Mouse (Mus musculus) neural tube, embryonic 13.5 days (tissue): ENCODE measurements at regions not wholly inside any gene's neighbourhood (a gene's known extent, or its start where the extent isn't known, plus 50 kb on each side); places are given as distances from the start of the nearest gene placed in this dataset.

Experiments used
- ATAC-seq: fragments of 200-750 bp; cut with Nextera tagmentation; 2 replicates; pipeline ENCODE4 v1.8.0; 2017; ENCODE audit warnings: low read depth, mild to moderate bottlenecking, moderate TSS enrichment, moderate library complexity
- H3K27ac ChIP-seq: fragments of 300-500 bp; sonication (generic); replicated peaks from 2 replicates; pipeline ENCODE4 v1.5.1; 2015; ENCODE audit warnings: moderate library complexity, mild to moderate bottlenecking, inconsistent platforms
- H3K27me3 ChIP-seq: fragments of 300-500 bp; sonication (generic); 2 replicates; pipeline ENCODE4 v1.6.1; 2015; ENCODE audit warnings: mild to moderate bottlenecking, inconsistent platforms
- H3K36me3 ChIP-seq: fragments of 300-500 bp; sonication (generic); 2 replicates; pipeline ENCODE4 v1.6.1; 2015; ENCODE audit warnings: mild to moderate bottlenecking, inconsistent platforms
- H3K4me1 ChIP-seq: fragments of 300-500 bp; sonication (generic); replicated peaks from 2 replicates; pipeline ENCODE4 v1.6.1; 2015; ENCODE audit warnings: inconsistent platforms
- H3K4me2 ChIP-seq: fragments of 300-500 bp; sonication (generic); 2 replicates; pipeline ENCODE4 v1.6.1; 2015; ENCODE audit warnings: inconsistent platforms, mild to moderate bottlenecking, moderate library complexity
- H3K4me3 ChIP-seq: fragments of 300-500 bp; sonication (generic); 2 replicates; pipeline ENCODE4 v1.5.1; 2015; ENCODE audit warnings: mild to moderate bottlenecking, inconsistent platforms
- H3K9ac ChIP-seq: fragments of 300-500 bp; sonication (generic); 2 replicates; pipeline ENCODE4 v1.6.1; 2015; ENCODE audit warnings: moderate library complexity, mild to moderate bottlenecking, inconsistent platforms
- H3K9me3 ChIP-seq: fragments of 300-500 bp; sonication (generic); 2 replicates; pipeline ENCODE4 v1.6.1; 2016; ENCODE audit warnings: inconsistent platforms
- WGBS: fragments of 180-500 bp; shearing (Covaris S2); methylation state at CpG from one replicate; pipeline ENCODE4 v1.1.7; 2015; 5-methylcytosine and 5-hydroxymethylcytosine counted together

DNA sequence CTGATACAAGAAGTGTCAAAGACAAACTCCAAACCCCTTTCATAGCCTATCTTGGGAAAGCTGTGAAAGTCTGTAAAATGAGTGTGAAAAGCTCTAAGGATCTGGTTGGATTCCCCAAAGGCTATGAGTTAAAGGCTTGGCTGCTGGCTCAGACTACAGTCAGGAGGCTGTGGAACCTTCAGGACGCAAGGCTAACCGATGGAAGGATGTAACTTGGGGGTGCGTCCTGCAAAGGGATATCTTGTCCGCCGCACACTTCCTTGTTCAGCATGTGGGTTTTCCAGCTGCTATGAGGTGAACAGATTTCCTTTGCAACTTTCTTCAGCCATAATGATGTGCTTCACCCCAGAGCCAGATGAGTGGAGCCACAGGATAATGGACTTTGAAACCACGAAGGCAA is 240.3 kb upstream of the Dusp10 start:
- Histone ChIP-seq H3K9me3 (no peaks in the 10 kb centered on the region), H3K4me3 (no peak overlapping the region), H3K27ac (no peak overlapping the region), H3K4me1 (peaks cover 4% of the 10 kb centered on the region; the same call in 1 of the 2 replicates), H3K9ac (no peak overlapping the region), H3K4me2 (no peak overlapping the region), H3K27me3 (no peaks in the 10 kb centered on the region), H3K36me3 (no peaks in the 10 kb centered on the region)
- ATAC-seq, result no peak
- 89% methylated on average over 6 of the region's 6 CpGs for WGBS

GRCm38 (mm10) chr1:183780180-183780579 is 232.9 kb upstream of the Dusp10 start:
- H3K9ac ChIP-seq, result no peak overlapping the region
- H3K27ac ChIP-seq, result no peak overlapping the region
- H3K4me3 ChIP-seq, result no peak overlapping the region
- H3K36me3 ChIP-seq, result no peaks in the 10 kb centered on the region
- H3K4me1 ChIP-seq, result 0 out of 2 replicates have a peak, but pooled peaks cover 4% of the 10 kb centered on the region
- no peaks in the 10 kb centered on the region for H3K27me3 ChIP-seq
- H3K4me2 ChIP-seq, result no peak overlapping the region
- 94% methylated on average over 9 of the region's 9 CpGs for WGBS
- ATAC-seq, result no peak
- no peaks in the 10 kb centered on the region for H3K9me3 ChIP-seq

- no peak overlapping the region for H3K9ac ChIP-seq
- H3K27me3 ChIP-seq, result no peaks in the 10 kb centered on the region
- 37% methylated on average over 4 of the region's 4 CpGs for WGBS
- no peaks in the 10 kb centered on the region for H3K36me3 ChIP-seq
- no peak overlapping the region for H3K4me3 ChIP-seq
- H3K9me3 ChIP-seq, result no peaks in the 10 kb centered on the region
- H3K4me1 ChIP-seq, result 0 out of 2 replicates have a peak, but pooled peaks cover 4% of the 10 kb centered on the region
- no peak for ATAC-seq
- no peak overlapping the region for H3K4me2 ChIP-seq
- no peak overlapping the region for H3K27ac ChIP-seq
These were observed 232.3 kb upstream of the Dusp10 start for GRCm38 (mm10) chr1:183780779-183781178.

- Histone ChIP-seq H3K4me2 (no peak overlapping the region), H3K27me3 (no peaks in the 10 kb centered on the region), H3K4me3 (no peak overlapping the region), H3K9me3 (no peaks in the 10 kb centered on the region), H3K4me1 (0 out of 2 replicates have a peak, but pooled peaks cover 4% of the 10 kb centered on the region), H3K27ac (no peak overlapping the region; the same call in 1 of the 2 replicates), H3K9ac (no peak overlapping the region), H3K36me3 (no peaks in the 10 kb centered on the region)
- no peak; the same call in 1 of the 2 replicates for ATAC-seq
- WGBS, result 66% methylated on average over 8 of the region's 8 CpGs
These were observed 229.5 kb upstream of the Dusp10 start for GRCm38 (mm10) chr1:183783440-183784130.

GRCm38 (mm10) chr1:183792230-183792813 is 220.8 kb upstream of the Dusp10 start:
- no peak for ATAC-seq
- WGBS, result 70% methylated on average over 7 of the region's 7 CpGs
- no peak overlapping the region for H3K4me3 ChIP-seq
- H3K4me1 ChIP-seq, result no peaks in the 10 kb centered on the region
- no peak overlapping the region for H3K27ac ChIP-seq
- no peaks in the 10 kb centered on the region for H3K36me3 ChIP-seq
- no peaks in the 10 kb centered on the region for H3K27me3 ChIP-seq
- no peaks in the 10 kb centered on the region for H3K9me3 ChIP-seq
- H3K9ac ChIP-seq, result no peak overlapping the region
- no peak overlapping the region for H3K4me2 ChIP-seq

- Histone ChIP-seq H3K9me3 (no peaks in the 10 kb centered on the region), H3K4me1 (no peaks in the 10 kb centered on the region), H3K27me3 (no peaks in the 10 kb centered on the region), H3K4me2 (no peak overlapping the region), H3K27ac (no peak overlapping the region), H3K4me3 (no peak overlapping the region), H3K9ac (no peak overlapping the region), H3K36me3 (no peaks in the 10 kb centered on the region)
- ATAC-seq, result no peak
- 89% methylated on average over 4 of the region's 4 CpGs for WGBS
These were observed 219.8 kb upstream of the Dusp10 start for GRCm38 (mm10) chr1:183793324-183793723.

DNA sequence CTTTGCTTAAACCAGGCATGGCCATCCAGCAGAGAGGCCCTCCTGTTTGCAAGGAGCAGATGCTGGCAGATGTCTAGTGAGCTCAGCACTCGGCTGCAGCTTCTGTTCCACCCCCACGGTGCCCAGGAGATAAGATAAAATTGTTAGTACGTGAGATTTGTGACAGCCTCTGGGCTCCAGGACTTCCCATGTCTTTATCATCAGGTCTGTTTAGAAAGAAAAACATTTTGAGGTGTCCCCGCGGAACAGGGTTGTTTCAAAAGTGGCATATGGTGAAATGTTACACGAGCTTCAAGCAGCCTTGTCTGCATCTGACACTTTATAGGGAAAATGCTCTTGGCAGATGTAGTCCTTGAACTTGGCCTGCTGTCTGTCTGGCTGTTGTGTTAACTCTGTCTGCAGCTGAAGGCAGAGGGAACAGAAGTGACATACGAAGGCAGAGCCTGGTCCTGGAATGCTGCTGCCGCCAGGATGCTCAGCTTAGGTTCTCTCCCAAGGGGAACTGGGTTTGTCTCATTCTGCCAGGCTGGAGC is 219.1 kb upstream of the Dusp10 start:
- H3K4me2 ChIP-seq, result no peak overlapping the region
- ATAC-seq, result no peak
- no peaks in the 10 kb centered on the region for H3K9me3 ChIP-seq
- no peaks in the 10 kb centered on the region for H3K27me3 ChIP-seq
- 61% methylated on average over 8 of the region's 8 CpGs for WGBS
- no peaks in the 10 kb centered on the region for H3K36me3 ChIP-seq
- no peak overlapping the region for H3K4me3 ChIP-seq
- H3K9ac ChIP-seq, result no peak overlapping the region
- no peak overlapping the region for H3K27ac ChIP-seq
- H3K4me1 ChIP-seq, result no peaks in the 10 kb centered on the region

- Histone ChIP-seq H3K4me3 (no peak overlapping the region), H3K9me3 (no peaks in the 10 kb centered on the region), H3K9ac (no peak overlapping the region), H3K36me3 (no peaks in the 10 kb centered on the region), H3K27me3 (no peaks in the 10 kb centered on the region), H3K4me1 (no peaks in the 10 kb centered on the region), H3K27ac (no peak overlapping the region), H3K4me2 (no peak overlapping the region)
- ATAC-seq, result no peak
- WGBS, result 96% methylated on average over 4 of the region's 4 CpGs
These were observed 210.8 kb upstream of the Dusp10 start for GRCm38 (mm10) chr1:183802351-183802750.

DNA sequence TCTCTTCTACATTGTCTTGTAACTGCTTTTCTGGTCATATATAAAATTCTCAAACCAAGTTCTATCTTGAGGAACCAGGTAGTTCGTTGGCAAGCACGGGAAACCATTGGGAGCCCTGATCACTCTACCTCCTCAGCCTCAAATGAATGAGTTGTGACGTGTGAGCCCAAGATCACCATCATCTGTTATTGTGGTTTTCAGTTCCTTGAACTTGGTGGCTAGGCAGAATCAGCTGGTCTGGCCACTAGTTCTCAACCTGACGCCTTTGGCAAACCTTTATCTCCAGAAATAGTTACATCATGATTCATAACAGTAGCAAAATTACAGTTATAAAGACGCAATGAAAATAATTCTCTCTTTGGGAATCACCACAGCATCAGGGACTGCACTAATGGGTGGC is 209.7 kb upstream of the Dusp10 start:
- Histone ChIP-seq H3K27me3 (no peaks in the 10 kb centered on the region), H3K27ac (no peak overlapping the region), H3K4me2 (no peak overlapping the region), H3K4me3 (no peak overlapping the region), H3K4me1 (no peaks in the 10 kb centered on the region), H3K36me3 (no peaks in the 10 kb centered on the region), H3K9me3 (no peaks in the 10 kb centered on the region), H3K9ac (no peak overlapping the region)
- no peak for ATAC-seq
- WGBS, result 93% methylated on average over 5 of the region's 5 CpGs

DNA sequence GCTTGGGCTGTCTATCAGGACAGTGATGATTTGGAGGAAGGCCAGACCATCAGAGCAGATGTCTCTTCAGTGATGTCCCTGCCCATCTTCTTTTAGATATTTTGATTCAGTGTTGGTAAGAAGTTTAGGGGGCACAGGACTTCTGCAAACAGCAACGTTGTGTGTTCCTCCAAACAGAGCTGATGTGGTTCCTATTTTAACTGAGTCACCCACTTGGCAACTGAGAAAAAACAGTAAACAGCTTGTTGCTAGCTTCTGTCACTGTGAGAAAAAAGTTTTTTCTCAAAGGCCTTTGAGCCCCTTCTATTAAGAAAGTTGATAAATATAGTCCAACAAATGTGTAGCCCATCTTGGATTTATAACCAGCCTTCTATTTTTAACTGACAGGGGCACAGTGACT is 209.3 kb upstream of the Dusp10 start:
- Histone ChIP-seq H3K27me3 (no peaks in the 10 kb centered on the region), H3K36me3 (no peaks in the 10 kb centered on the region), H3K9me3 (no peaks in the 10 kb centered on the region), H3K4me2 (no peak overlapping the region), H3K9ac (no peak overlapping the region), H3K27ac (no peak overlapping the region), H3K4me1 (no peaks in the 10 kb centered on the region), H3K4me3 (no peak overlapping the region)
- WGBS, result 97% methylated on average over 1 of the region's 1 CpGs
- no peak for ATAC-seq

DNA sequence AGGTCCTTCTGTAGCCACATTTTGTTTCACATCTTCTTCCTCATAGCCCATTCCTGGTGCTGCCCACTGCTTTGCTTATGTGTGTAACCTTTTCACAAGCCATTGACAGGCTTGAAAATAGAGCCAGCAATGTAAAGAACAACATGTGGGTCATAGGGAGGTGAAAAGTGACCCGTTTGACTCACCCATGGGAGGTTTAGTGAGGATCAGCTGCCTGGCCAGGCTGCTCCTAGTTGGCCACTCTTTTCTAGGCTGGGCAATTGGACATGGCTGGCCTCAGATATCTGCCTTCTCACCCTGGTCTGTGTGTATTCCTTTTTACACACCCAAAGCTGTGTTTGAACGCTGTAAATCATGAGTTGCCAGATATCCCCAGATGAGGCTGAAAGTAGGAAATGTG is 208.8 kb upstream of the Dusp10 start:
- Histone ChIP-seq H3K4me2 (no peak overlapping the region), H3K9ac (no peak overlapping the region), H3K4me1 (no peaks in the 10 kb centered on the region), H3K27me3 (no peaks in the 10 kb centered on the region), H3K27ac (no peak overlapping the region), H3K36me3 (no peaks in the 10 kb centered on the region), H3K9me3 (no peaks in the 10 kb centered on the region), H3K4me3 (no peak overlapping the region)
- 82% methylated on average over 2 of the region's 2 CpGs for WGBS
- no peak for ATAC-seq

DNA sequence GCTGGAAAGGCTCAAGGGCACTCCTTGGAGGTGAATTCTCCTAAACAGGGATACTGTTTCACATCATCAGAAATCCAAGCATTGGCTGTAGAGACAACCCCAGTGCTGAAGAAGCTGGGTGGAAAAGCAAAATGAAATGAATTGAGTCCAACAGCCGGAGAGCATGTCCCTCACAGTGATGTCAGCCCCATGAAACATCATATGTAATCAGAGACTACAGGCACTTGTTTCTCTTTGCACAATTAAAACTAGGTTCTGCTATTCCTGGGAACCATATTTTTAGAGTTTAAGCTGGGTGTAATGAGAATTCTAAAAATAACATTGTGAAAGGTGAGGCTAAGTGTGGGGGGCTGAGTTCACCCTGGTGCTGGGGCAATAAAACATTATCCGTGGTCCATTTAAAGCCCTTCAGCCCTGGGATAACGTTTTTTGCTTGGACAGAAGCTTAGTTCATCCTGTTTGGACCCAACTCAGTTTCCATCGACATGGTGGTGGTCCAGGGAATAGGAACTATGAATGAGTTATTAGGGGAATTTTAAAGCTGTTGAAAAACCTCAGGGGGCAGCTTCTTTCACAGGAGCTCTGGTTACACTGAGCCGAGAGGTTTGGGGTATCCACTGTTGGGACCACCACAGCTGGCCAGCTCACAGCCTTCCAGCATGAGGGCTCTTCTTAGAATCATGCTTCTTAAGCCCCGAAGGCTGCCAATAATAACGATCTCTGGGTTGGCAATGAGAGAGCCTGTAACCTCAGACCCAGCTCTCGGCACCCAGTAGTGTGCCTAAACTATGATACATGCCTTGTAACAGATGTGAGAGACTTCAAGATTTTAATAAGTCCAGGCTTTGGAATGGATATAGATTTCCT is 206.0 kb upstream of the Dusp10 start:
- no peak for ATAC-seq
- Histone ChIP-seq H3K36me3 (no peaks in the 10 kb centered on the region), H3K4me2 (no peak overlapping the region), H3K9ac (no peak overlapping the region), H3K9me3 (no peaks in the 10 kb centered on the region), H3K27ac (no peak overlapping the region), H3K4me1 (no peaks in the 10 kb centered on the region), H3K4me3 (no peak overlapping the region), H3K27me3 (no peaks in the 10 kb centered on the region)
- WGBS, result 72% methylated on average over 8 of the region's 8 CpGs
